Mouse (Mus musculus): ENCODE measurements around the gene Mettl2. TPM values are rescaled to one million over a fixed set of nuclear protein-coding genes. Genes with fewer than 3 reads are reported as not detected.

The Mettl2 gene
- polyA plus RNA-seq, 1 experiment from 2014 or later, result 26.8 TPM

DNA sequence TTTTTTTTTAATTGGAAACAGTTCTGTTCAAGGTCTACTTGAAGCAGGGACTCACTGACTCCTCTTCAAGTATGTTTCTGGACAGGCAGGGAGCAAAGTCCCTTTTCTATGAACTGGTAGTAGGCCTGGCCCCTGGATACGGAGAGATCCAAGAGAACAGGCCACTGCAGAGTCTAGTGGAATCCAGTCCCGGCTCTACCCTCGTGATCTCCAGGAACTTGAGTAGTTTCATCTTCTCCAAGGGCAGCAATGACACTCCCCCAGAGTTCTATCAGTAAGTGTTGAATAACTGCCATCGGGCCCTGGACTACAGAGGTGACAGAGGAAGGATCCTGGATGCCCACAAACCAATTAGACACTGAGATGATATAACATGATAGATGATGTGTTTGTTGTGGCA, 29.7 kb downstream of the Mettl2 start:
- H3K9me3 ChIP-seq, result no peaks in the 10 kb centered on the region
- H3K4me3 ChIP-seq, result no peak overlapping the region
- H3K27ac ChIP-seq (replicated peaks), result no peak overlapping the region
- 37% methylated on average over 4 of the region's 4 CpGs for WGBS
- H3K4me1 ChIP-seq, result peaks cover 49% of the 10 kb centered on the region
- no peaks in the 10 kb centered on the region for H3K36me3 ChIP-seq
- ATAC-seq (ENCODE audit: extremely low read depth, insufficient number of reproducible peaks, low FRiP score, low TSS enrichment), result no peak
- no peak overlapping the region for H3K9ac ChIP-seq
- H3K27me3 ChIP-seq (replicated peaks), result no peaks in the 10 kb centered on the region
- H3K4me2 ChIP-seq, result no peak overlapping the region

DNA sequence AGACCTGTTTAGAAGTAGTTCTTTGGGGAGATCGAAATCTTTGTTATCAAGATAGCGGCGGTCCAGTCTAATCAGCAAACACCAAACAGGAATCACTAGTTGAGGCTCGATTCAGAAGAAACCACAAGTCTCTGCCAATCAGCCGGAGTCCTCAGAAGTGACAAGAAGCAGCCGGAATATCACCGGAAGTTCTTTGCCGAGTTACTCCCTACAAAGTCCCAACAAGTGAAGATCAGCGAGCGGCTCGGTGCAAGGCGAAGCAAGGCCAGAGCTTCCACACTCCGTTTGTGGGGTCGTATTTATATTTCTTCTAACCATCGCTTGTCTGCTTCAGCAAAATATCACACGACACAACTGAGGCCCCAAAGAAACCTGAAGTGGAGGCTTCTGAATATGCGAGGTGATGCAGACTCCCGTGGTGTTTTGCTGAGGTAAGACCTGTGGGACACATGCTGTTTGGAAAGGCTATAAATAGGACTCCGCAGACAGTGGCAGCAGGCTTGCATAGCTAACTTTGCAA, 30.6 kb downstream of the Mettl2 start:
- ATAC-seq (ENCODE audit: extremely low read depth, insufficient number of reproducible peaks, low FRiP score, low TSS enrichment), result no peak
- peak overlapping the region; percentile 48 for H3K9ac ChIP-seq
- 0 out of 2 replicates have a peak overlapping the region, but pooled peaks have one; percentile 4 for H3K4me3 ChIP-seq
- peak overlapping the region; percentile 51 for H3K4me2 ChIP-seq
- peak overlapping the region; percentile 85 for H3K27ac ChIP-seq (replicated peaks)
- peaks cover 41% of the 10 kb centered on the region for H3K4me1 ChIP-seq
- H3K9me3 ChIP-seq, result no peaks in the 10 kb centered on the region
- no peaks in the 10 kb centered on the region for H3K27me3 ChIP-seq (replicated peaks)
- 52% methylated on average over 19 of the region's 19 CpGs for WGBS
- H3K36me3 ChIP-seq, result no peaks in the 10 kb centered on the region

DNA sequence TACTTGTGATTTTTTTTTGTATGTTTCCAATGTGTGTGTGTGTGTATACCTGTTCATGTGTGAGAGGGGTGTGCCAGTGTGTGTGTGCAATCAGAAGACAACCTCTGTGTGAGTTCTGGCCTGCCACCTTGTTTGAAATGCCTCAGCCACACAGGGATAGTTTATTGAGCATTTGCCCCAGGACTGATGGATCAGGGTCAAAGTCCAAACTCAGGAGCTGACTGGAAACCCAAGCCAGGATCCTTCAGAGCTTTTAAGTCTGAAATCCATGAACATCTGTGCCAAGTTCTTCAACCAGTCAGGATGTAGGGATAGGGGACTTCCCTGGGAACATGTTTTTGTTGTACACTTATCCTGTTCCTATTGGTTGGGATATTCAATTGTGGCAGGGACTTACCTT, 31.8 kb downstream of the Mettl2 start:
- H3K4me1 ChIP-seq, result peaks cover 32% of the 10 kb centered on the region
- no peak overlapping the region for H3K4me2 ChIP-seq
- ATAC-seq (ENCODE audit: extremely low read depth, insufficient number of reproducible peaks, low FRiP score, low TSS enrichment), result no peak
- no peaks in the 10 kb centered on the region for H3K27me3 ChIP-seq (replicated peaks)
- no peaks in the 10 kb centered on the region for H3K36me3 ChIP-seq
- no peak overlapping the region for H3K4me3 ChIP-seq
- no peak overlapping the region for H3K27ac ChIP-seq (replicated peaks)
- no peaks in the 10 kb centered on the region for H3K9me3 ChIP-seq
- H3K9ac ChIP-seq, result no peak overlapping the region

DNA sequence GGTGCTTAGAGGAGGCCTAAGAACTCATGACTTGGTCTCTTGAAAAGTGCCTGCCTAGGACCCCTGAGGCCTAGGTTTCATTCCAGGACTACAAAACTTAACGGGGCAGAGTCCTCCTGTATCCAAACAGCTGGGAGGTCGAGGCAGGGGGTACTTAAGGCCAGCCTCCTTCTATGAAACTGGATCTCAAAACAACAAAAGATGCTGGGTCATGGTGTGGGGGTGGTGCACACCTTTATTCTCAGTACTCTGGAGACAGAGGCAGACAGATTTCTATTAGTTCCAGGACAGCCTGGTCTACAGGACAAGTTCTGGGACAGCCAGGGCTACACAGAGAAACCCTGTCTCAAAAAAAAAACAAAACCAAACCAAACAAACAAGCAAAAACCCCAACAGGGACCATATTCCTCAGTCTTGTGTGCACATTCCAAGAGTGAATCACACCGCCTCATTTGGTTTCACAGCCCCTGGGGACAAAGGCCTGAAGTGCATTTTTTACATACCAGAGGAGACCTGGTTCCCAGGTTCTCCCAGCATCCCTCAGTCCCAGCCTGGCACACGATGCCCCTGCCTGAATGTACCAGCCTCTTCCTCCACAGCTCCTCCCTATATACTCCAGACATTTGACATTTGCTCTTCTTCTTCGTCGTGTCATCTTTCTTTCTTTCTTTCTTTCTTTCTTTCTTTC, 33.6 kb downstream of the Mettl2 start:
- Histone ChIP-seq H3K4me3 (no peak overlapping the region), H3K36me3 (no peaks in the 10 kb centered on the region), H3K27me3 (replicated peaks) (peaks cover 5% of the 10 kb centered on the region), H3K4me2 (no peak overlapping the region), H3K4me1 (peaks cover 19% of the 10 kb centered on the region), H3K9ac (no peak overlapping the region), H3K9me3 (peaks cover 9% of the 10 kb centered on the region), H3K27ac (replicated peaks) (no peak overlapping the region)
- WGBS, result 50% methylated on average over 6 of the region's 6 CpGs
- ATAC-seq (ENCODE audit: extremely low read depth, insufficient number of reproducible peaks, low FRiP score, low TSS enrichment), result no peak

DNA sequence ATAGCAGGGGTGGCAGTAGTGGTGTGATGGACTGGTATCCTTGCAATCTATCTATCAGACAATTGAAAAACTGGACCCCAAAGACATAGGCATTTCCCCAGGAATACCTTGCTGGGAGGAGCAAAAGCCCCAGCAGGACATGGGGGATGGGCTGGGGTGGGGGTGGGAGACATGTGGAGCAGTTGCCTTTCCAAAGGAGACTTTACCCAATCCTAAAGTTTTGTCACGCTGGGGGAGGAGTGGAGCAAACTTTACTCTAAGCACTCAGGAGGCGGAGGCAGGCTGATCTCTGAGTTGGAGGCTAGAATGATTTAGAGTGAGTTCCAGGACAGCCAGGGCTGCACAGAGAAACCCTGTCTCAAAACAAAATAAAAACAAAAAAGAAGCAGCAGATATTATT, 35.2 kb downstream of the Mettl2 start:
- no peak overlapping the region for H3K27ac ChIP-seq (replicated peaks)
- no peak overlapping the region for H3K4me2 ChIP-seq
- no peak for ATAC-seq (ENCODE audit: extremely low read depth, insufficient number of reproducible peaks, low FRiP score, low TSS enrichment)
- 75% methylated on average over 2 of the region's 2 CpGs for WGBS
- no peak overlapping the region for H3K4me3 ChIP-seq
- H3K4me1 ChIP-seq, result peaks cover 12% of the 10 kb centered on the region
- H3K27me3 ChIP-seq (replicated peaks), result peaks cover 21% of the 10 kb centered on the region
- no peak overlapping the region for H3K9ac ChIP-seq
- H3K9me3 ChIP-seq, result peaks cover 22% of the 10 kb centered on the region
- H3K36me3 ChIP-seq, result no peaks in the 10 kb centered on the region

DNA sequence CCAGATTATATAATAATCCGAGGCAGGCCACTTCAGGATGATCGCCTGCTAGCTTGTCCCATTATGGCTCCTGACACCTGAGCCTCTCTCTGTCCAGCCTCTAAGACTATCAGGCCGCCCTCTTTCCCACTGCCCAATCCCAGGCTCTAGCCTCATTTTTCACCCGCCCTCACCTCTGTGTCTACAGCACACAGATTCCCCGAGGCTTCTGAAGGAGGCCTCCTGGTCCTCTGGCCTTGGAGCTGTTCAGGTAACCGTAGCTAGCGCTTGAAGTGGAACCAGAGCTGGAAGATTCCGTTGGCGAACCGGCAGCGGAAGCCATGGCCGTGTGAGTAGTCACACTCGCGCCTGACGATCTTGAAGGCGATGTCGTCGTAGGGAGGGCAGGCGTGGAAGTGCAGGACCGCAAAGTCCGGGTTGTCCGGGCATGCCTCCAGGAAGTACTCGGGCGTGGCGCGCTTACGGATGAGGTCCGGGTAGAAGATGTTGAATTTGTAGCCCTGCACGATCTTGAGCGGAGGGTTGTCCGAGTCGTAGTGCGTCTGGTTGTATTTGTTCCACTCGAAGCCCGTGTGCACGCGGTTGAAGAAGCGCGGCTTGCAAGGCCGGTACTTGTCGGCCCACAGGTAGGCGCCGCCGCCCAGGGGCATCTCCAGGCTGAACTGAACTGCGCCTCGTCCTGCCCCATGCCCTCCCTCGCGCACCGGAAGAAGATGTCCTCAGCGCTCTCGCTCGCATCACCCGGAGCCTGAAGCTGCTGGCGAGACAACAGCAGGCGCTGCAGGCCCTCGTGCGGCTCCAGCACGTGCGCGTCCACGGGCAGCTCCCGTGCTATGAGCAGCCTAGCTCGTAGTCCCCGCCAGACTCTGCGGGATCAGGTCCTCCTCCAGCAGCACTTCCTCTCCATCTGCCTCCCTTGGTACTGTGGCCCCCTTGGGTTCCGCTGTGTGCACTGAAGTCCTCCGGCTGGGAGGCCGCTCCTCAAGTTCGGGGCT, 38.6 kb downstream of the Mettl2 start:
- Histone ChIP-seq H3K4me3 (no peak overlapping the region), H3K4me1 (no peaks in the 10 kb centered on the region), H3K9me3 (peaks cover 22% of the 10 kb centered on the region), H3K27me3 (replicated peaks) (peaks cover 28% of the 10 kb centered on the region), H3K9ac (no peak overlapping the region), H3K27ac (replicated peaks) (no peak overlapping the region), H3K36me3 (no peaks in the 10 kb centered on the region), H3K4me2 (no peak overlapping the region)
- 65% methylated on average over 69 of the region's 69 CpGs for whole genome bisulfite sequencing
- no peak for ATAC-seq (ENCODE audit: extremely low read depth, insufficient number of reproducible peaks, low FRiP score, low TSS enrichment)

DNA sequence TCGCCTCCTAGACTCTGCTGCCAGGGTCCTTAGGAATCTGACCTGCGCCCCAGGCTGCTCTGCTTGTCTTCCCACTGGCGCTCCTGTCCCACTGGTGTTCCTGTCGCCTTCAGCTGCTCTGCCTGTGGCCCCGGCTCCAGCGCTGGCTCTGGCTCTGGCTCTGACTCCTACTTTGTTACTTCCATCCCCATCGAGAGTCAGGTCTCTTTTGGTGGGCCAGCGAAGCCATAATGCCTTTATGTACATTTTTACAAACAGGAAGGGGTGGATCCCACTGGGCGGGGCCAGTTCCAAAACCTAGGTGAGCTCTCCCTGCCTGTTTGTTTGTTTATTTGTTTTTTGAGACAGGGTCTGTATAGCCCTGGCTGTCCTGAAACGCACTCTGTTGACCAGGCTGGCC, 40.6 kb downstream of the Mettl2 start:
- no peak overlapping the region for H3K27ac ChIP-seq (replicated peaks)

DNA sequence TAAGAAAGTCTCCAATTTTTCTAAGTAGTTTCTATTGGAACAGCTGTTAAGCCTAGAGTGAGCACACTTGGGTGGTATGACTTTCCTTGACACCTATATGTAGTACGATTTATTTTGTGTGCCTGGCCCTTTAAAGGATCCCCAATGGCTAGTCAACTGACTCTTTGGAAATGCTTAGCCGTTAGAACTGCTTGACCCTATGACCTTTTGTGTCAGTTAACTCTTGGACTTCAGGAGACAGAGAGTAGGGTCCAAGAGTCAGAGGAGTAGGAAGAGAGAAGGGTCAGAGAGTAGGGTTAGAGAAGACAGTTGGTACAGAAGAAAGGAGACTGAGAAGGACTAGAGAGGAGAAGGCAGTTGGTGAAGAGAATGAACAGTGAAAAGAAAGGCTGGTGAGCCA, 52.3 kb downstream of the Mettl2 start, which contains the start of gene Tlk2:
Tlk2 (plus strand) TSS at position 292 of the 400 bp plus-strand sequence.
- H3K9ac ChIP-seq, result peak within 1 kb of the TSS; percentile 97; the same call in 1 of the 2 replicates
- WGBS, result 52% methylated on average over 2 of the region's 2 CpGs
- peak within 1 kb of the TSS; percentile 97 for H3K4me3 ChIP-seq
- H3K9me3 ChIP-seq, result no peaks in the 10 kb centered on the region
- H3K36me3 ChIP-seq, result peaks cover 16% of the 10 kb centered on the region; the same call in 1 of the 2 replicates
- peak within 1 kb of the TSS; percentile 97 for H3K27ac ChIP-seq (replicated peaks)
- no peaks in the 10 kb centered on the region for H3K27me3 ChIP-seq (replicated peaks)
- no peak for ATAC-seq (ENCODE audit: extremely low read depth, insufficient number of reproducible peaks, low FRiP score, low TSS enrichment)
- H3K4me1 ChIP-seq, result peaks cover 31% of the 10 kb centered on the region
- peak within 1 kb of the TSS; percentile 74 for H3K4me2 ChIP-seq

More for the DNA sequence above, 40.6 kb downstream of the Mettl2 start:
- H3K9me3 ChIP-seq, result peaks cover 22% of the 10 kb centered on the region
- no peak overlapping the region for H3K4me2 ChIP-seq
- H3K4me1 ChIP-seq, result no peaks in the 10 kb centered on the region
- no peak overlapping the region for H3K9ac ChIP-seq
- H3K4me3 ChIP-seq, result no peak overlapping the region
- ATAC-seq (ENCODE audit: extremely low read depth, insufficient number of reproducible peaks, low FRiP score, low TSS enrichment), result no peak
- no peaks in the 10 kb centered on the region for H3K36me3 ChIP-seq
- peaks cover 28% of the 10 kb centered on the region for H3K27me3 ChIP-seq (replicated peaks)
- 87% methylated on average over 10 of the region's 10 CpGs for WGBS

DNA sequence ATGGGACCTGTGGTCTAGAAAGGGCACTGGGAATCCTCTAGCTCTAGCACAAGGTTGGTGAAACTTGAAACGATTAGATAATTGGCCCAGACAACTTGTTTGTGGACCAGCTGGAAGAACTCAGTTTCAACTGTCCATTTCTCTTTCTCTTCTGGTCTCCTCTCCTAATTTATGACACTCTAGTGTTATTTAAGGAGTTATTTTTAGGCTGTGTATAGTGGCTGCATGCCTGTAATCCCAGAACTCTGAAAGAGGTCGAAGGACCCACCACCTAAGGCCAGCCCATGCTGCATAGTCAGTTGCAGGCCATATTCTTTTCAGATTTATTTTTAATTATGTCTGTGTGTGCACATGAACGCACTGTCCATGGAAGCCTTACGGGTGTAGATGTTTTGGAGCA, 53.3 kb downstream of the Mettl2 start:
- H3K4me1 ChIP-seq, result peaks cover 31% of the 10 kb centered on the region
- peak overlapping the region; percentile 74 for H3K4me2 ChIP-seq
- 70% methylated on average over 4 of the region's 4 CpGs for WGBS
- H3K9me3 ChIP-seq, result no peaks in the 10 kb centered on the region
- H3K9ac ChIP-seq, result peak overlapping the region; percentile 97
- no peak for ATAC-seq (ENCODE audit: extremely low read depth, insufficient number of reproducible peaks, low FRiP score, low TSS enrichment)
- peak overlapping the region; percentile 97 for H3K4me3 ChIP-seq
- H3K27me3 ChIP-seq (replicated peaks), result no peaks in the 10 kb centered on the region
- H3K36me3 ChIP-seq, result peaks cover 22% of the 10 kb centered on the region
- peak overlapping the region; percentile 97 for H3K27ac ChIP-seq (replicated peaks)

DNA sequence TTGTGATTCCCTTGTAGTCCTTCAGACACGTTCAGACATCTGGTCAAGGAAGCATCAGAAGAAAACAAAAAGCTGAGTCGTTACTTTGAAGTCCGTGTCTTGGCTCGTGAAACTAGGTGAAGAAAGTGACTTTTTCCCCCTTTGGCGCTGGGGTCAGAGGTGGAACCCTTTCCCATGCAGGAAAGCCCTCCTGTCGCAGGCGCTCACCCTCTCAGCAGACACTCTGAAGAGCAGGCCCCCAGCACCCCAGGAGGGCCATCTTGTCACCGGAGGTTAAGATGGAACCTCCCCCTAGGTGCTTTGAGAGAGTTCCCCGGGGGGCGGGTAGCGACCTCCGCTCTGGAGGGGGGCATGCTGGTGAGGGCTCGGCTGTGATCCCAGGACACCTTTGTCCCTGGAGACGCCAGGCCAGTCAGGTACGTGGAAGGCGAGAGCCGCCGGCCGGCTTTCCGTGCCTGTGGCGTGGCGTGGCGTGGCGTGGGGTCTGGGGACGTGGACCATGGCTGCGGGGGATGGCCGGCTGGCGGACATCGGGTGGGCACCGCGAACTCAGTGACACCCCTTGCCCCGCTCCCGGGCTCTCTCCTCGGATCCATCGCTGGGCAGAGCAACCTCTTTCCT, 54.4 kb downstream of the Mettl2 start:
- Histone ChIP-seq H3K36me3 (peaks cover 33% of the 10 kb centered on the region), H3K9ac (peak overlapping the region; percentile 97), H3K4me3 (peak overlapping the region; percentile 97), H3K9me3 (no peaks in the 10 kb centered on the region), H3K4me1 (peaks cover 33% of the 10 kb centered on the region), H3K4me2 (peak overlapping the region; percentile 74), H3K27ac (replicated peaks) (peak overlapping the region; percentile 97), H3K27me3 (replicated peaks) (no peaks in the 10 kb centered on the region)
- peak; percentile 7 for ATAC-seq (ENCODE audit: extremely low read depth, insufficient number of reproducible peaks, low FRiP score, low TSS enrichment)
- under 1% methylated on average over 35 of the region's 35 CpGs for WGBS

DNA sequence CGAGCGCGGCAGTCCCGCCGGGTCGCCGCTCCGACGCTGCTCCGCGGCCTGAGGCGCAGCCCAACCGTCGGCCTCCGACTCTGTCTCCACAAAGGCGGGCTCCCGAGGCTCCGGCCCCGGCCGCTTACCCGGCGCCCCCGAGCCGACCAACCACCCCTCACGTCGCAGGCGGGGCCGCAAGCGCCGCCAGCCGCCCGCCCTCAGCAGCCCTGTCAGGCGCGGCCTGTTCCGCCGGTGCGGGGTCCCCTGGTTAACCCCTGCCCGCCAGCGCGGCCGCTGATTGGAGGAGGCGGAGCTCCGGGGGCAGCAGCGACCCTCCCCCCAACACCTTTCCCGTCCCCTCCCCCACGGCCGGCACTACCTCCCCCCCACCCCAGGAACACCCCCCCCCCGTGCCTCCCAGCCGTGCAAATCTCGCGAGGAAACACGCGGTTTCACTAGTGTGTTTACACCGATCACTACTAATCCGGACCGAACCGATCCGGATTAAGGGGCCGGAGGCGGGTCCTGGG, 55.0 kb downstream of the Mettl2 start:
- Histone ChIP-seq H3K27ac (replicated peaks) (peak overlapping the region; percentile 97), H3K4me2 (peak overlapping the region; percentile 74), H3K27me3 (replicated peaks) (no peaks in the 10 kb centered on the region), H3K9ac (peak overlapping the region; percentile 99), H3K4me3 (peak overlapping the region; percentile 97), H3K9me3 (no peaks in the 10 kb centered on the region), H3K4me1 (peaks cover 33% of the 10 kb centered on the region), H3K36me3 (peaks cover 39% of the 10 kb centered on the region)
- WGBS, result 1% methylated on average over 55 of the region's 60 CpGs
- ATAC-seq (ENCODE audit: extremely low read depth, insufficient number of reproducible peaks, low FRiP score, low TSS enrichment), result peak; percentile 95

Measured in heart, embryonic 13.5 days (tissue).